Mouse (Mus musculus): ENCODE data around the gene Mars. TPM values are rescaled to one million over a fixed set of nuclear protein-coding genes. Genes with fewer than 3 reads are reported as not detected.
A peak's percentile ranks its signal among the peaks of the same experiment; 100 is the strongest.

Gene Mars
- 10 to 100 TPM; 50.3 to 56.0 TPM for total RNA-seq (2021)
- long read RNA-seq, experiment 1, transcript Mars-206 (22 exons, 2,962 nt) = major isoform, 77 of 102 reads
- long read RNA-seq, experiment 1, transcript Mars-201 (21 exons, 2,939 nt) = minor isoform, 15 of 102 reads
- long read RNA-seq, experiment 1, partial matches to known transcripts = 4 of 102 reads
- long read RNA-seq, experiment 1, other reads (novel, unspliced or antisense) = 6 of 102 reads
- long read RNA-seq, experiment 2, transcript Mars-206 (22 exons, 2,962 nt) = major isoform, 91 of 117 reads
- long read RNA-seq, experiment 2, transcript Mars-201 (21 exons, 2,939 nt) = minor isoform, 10 of 117 reads
- long read RNA-seq, experiment 2, partial matches to known transcripts = 5 of 117 reads
- long read RNA-seq, experiment 2, other reads (novel, unspliced or antisense) = 10 of 117 reads

GRCm38 (mm10) chr10:127311476-127312355 is at the start of gene Mars:
Gene Mars (minus strand): TSS chr10:127311786.
- intact Hi-C loops (cut with DNase I; ENCODE audit: low total_unique reads) = no loop called here
- peak; percentile 91 for DNase-seq

GRCm38 (mm10) chr10:127360714-127361113 is 49.1 kb upstream of the Mars start:
- DNase-seq = no peak
- intact Hi-C loops (cut with DNase I; ENCODE audit: low total_unique reads) = no loop called here

GRCm38 (mm10) chr10:127355336-127355735 is 43.8 kb upstream of the Mars start:
- intact Hi-C loops (cut with DNase I; ENCODE audit: low total_unique reads) = loop anchor here (10.0 kb wide), 1 partner anchor 109 kb away; no protein-coding TSS in a partner anchor
- no peak for DNase-seq

DNA sequence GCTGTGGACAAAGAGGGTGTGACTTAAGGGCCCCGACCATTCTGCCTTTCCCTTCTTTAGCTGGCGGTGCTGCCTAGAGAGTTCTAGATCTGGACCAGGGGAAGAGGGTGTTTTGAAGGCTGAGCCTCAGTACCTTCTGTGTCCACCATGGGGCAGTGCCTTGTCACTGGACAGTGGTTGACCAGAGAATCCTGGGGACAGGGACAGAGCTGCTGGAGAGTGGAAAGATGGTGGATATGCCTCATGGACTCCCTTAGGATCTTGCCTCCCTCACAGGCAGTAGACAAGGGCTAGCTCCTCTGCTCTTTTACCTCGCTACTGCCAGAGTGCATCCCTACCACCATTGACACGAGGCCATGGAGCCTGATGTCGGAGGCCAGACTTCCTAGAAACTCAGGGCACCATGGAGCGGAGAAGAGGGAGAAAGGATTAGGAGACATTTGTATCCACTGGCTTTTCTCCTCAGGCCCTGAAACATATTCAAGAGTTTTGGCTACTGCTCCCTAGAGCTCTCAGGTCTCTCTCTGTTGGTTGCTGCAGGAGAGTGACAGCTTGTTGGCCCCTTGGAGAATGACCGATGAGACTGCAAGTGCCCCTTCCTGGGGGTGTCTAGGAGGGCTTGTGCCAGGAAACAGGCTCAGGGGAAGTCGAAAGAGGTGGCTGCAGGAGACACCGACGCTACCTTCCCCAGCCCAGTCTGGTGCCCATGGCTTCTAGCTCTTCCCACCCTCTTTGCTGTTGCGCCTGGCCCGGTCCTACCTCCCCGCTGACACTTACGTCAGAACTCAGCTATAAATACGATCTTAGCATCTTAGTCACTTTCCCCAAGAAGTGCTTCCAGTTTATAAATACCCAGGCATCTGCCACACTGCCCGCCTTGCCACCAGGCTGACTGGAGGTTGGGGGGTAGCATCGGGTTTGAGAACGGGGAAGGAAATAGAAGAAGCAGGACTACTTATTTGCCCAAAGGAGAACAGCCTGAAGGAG is 42.6 kb upstream of the Mars start, which contains the start of gene Inhbe:
Gene Inhbe (minus strand): TSS at position 503 of the 987 bp plus-strand sequence.
- DNase-seq = no peak
- intact Hi-C loops (cut with DNase I; ENCODE audit: low total_unique reads) = loop anchor here (10.0 kb wide), 1 partner anchor 111 kb away; no protein-coding TSS in a partner anchor

- intact Hi-C loops (cut with DNase I; ENCODE audit: low total_unique reads) = loop anchor here (10.0 kb wide), 1 partner anchor 112 kb away; no protein-coding TSS in a partner anchor
- no peak for DNase-seq
These were observed 41.2 kb upstream of the Mars start for GRCm38 (mm10) chr10:127352766-127353165.

DNA sequence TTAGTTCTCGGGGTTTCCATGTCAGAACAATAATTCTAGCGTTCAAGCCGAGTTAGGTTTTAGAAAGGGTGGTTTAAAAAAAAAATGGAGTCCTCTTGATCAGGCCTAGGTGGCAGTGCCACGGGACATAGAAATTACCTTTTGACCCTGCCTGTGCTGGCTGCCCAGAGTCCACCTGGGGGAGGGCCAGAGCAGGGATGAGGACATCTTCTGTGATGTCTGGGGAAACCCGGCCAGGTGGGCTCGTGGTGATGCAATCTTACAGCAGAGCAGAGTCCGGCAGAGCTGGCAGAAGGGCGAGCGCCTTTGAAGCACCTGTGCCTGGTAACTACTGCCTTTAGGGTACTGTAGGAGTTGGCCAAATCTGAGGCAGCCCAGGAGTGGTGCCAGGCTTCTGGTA is 40.6 kb upstream of the Mars start:
- intact Hi-C loops (cut with DNase I; ENCODE audit: low total_unique reads) = loop anchor here (10.0 kb wide), 1 partner anchor 113 kb away; no protein-coding TSS in a partner anchor
- no peak for DNase-seq

- intact Hi-C loops (cut with DNase I; ENCODE audit: low total_unique reads) = loop anchor here (10.0 kb wide), 1 partner anchor 113 kb away; no protein-coding TSS in a partner anchor
- DNase-seq = no peak
These were observed 40.1 kb upstream of the Mars start for GRCm38 (mm10) chr10:127351719-127352118.

- intact Hi-C loops (cut with DNase I; ENCODE audit: low total_unique reads) = loop anchor here (10.0 kb wide), 1 partner anchor 114 kb away; no protein-coding TSS in a partner anchor
- no peak for DNase-seq
These were observed 39.7 kb upstream of the Mars start for GRCm38 (mm10) chr10:127351285-127351595.

DNA sequence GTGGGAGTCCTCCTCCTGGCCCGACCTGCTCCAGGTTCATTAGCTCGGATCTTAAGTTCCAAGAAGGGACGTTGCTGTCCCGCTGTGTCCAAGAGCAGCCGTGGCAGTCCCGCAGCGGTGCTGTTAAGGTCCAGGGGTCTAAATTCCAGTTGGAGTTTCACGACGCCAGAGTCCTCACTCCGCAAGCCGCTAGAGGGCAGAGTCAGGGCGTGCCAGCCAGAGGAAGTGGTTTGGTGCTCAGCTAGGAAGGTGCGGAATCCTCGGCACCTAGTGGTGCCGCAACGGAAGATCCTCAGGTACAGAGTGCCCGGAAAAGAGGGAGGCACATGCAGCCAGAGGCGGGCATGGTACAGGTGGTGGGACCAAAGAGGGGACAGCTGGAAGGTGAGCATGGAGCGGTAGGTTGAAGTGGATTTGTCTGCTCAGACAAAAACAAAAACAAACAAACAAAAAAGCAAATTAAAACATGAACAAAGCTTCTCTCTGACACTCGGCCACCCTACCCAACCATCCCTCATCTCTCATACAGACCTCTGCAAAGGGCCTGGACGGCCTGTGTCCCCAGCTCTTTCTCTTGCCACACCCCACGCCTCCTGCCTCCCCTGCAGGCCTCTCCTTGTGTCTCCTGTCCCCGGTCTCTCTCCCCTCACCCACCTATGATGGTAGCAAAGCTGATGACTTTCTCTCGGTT is 39.2 kb upstream of the Mars start:
- peak; percentile 63 for DNase-seq
- intact Hi-C loops (cut with DNase I; ENCODE audit: low total_unique reads) = loop anchor here (10.0 kb wide), 1 partner anchor 114 kb away; no protein-coding TSS in a partner anchor

DNA sequence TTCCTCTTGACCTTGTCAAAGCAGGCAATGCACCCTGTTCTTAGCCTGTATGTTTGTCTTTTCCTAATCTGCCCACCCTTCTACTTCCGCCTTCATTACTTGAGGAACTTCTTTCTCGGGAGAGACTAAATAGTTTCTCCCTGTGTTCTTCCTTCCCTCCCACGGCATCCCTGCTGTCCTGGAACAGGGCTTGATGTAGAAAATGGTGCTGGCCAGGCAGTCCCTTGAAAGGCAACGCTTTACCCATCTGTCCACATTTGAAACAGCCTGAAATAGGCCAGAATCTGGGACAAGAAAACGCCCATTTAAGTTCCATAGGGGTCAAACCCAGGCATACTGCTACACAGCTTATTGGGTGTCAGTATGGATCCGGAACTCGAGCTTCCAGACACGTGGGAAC is 38.2 kb upstream of the Mars start:
- intact Hi-C loops (cut with DNase I; ENCODE audit: low total_unique reads) = loop anchor here (10.0 kb wide), 1 partner anchor 115 kb away; no protein-coding TSS in a partner anchor

DNA sequence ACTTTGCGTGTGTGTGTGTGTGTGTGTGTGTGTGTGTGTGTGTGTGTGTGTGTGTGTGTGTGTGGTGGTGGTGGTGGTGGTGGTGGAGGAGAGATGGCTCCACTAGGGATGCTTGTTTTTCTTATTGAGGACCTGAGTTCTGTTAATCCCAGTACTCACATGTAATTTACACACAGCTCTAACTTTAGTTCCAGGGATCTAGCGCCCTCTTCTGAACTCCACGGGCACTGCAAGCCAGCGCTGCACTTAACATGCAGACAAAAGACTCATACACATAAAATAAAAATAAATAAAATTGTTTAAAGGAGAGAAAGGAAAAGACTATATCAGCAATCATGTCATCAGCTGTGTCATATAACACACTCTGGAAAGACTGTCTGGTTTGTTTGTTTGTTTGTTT is 37.4 kb upstream of the Mars start:
- no peak for DNase-seq
- intact Hi-C loops (cut with DNase I; ENCODE audit: low total_unique reads) = no loop called here

More for the DNA sequence above, 38.2 kb upstream of the Mars start:
- DNase-seq = no peak

DNA sequence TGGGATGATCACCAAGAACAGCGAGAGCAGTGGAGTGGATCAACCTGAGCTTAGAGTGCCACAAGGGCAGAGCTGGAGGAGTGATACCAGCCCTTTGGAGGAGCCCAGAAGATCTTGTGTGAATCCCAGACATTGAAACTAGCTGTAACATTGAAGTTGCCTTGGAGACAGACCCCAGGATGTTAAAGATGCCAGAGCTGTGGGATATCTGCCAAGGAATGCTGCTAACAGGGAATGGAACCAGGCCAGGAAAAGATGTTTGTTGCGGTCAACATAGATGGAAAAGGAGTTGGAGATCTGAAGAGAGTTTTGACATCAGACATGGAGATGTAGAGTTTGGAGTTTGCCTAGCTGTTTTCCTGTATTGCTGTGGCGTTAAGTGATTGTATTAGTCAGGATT is 34.6 kb upstream of the Mars start:
- no peak for DNase-seq
- intact Hi-C loops (cut with DNase I; ENCODE audit: low total_unique reads) = no loop called here

- no peak for DNase-seq
- intact Hi-C loops (cut with DNase I; ENCODE audit: low total_unique reads) = no loop called here
These were observed 31.4 kb upstream of the Mars start for GRCm38 (mm10) chr10:127343029-127343428.

- DNase-seq = peak; percentile 86
- intact Hi-C loops (cut with DNase I; ENCODE audit: low total_unique reads) = no loop called here
These were observed 30.5 kb upstream of the Mars start, which contains the start of gene Gli1 for GRCm38 (mm10) chr10:127341891-127342639. Gene Gli1 (minus strand): TSS chr10:127341974.

DNA sequence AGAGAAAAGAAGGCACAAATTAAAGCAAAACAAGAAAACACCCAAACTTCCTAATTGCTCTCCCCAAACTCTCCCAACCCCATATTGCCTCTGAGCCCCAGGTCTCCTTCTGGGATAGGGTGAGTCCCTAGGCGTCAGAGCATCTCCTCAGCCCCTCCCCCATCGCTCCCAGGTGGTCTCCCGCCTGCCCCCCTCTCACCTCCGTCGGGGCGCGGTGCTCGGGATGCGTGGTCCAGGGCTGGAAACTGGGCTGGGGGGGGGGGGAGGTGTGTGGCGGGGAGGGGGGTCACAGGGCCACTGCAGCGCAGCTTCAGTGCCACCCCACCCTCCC is 29.7 kb upstream of the Mars start:
- intact Hi-C loops (cut with DNase I; ENCODE audit: low total_unique reads) = no loop called here
- DNase-seq = no peak

GRCm38 (mm10) chr10:127340577-127341359 is 29.2 kb upstream of the Mars start:
- intact Hi-C loops (cut with DNase I; ENCODE audit: low total_unique reads) = no loop called here
- DNase-seq = no peak

Data from gastrocnemius, postnatal 14 days (tissue).